Mouse (Mus musculus) ES-E14 (cell line): Measurements from ENCODE around the gene Akt2.

ENCODE experiments used
- CHD2 ChIP-seq: IDR thresholded peaks from 2 replicates; pipeline ENCODE4 v1.6.1; 2014; ENCODE audit warnings: mild to moderate bottlenecking, low read depth, low read length, inconsistent platforms
- HCFC1 ChIP-seq: IDR thresholded peaks from 2 replicates; pipeline ENCODE4 v1.6.1; 2012; ENCODE audit warnings: low read length, inconsistent platforms, borderline replicate concordance; ENCODE audit not compliant: insufficient read depth
- ZC3H11A ChIP-seq: IDR thresholded peaks from 2 replicates; pipeline ENCODE4 v1.6.1; 2012; ENCODE audit warnings: low read depth, mild to moderate bottlenecking, inconsistent platforms, low read length, borderline replicate concordance
- ZNF384 ChIP-seq: IDR thresholded peaks from 2 replicates; pipeline ENCODE4 v1.6.1; 2012; ENCODE audit warnings: low read depth, low read length, inconsistent platforms

- no peak for TF ChIP-seq HCFC1
- TF ChIP-seq ZNF384 = no peak
- no peak for TF ChIP-seq CHD2
- peak; percentile 16; the same call in 1 of the 2 replicates for TF ChIP-seq ZC3H11A
Measured at GRCm38 (mm10) chr7:27576914-27577313, 14.4 kb upstream of the Akt2 start.
